Comparison of ENCODE assay signal across 13 mouse cellular contexts in genomic region chr9:4714086-4714485, GRCm38 (mm10).
"Had no signal": no experiment of that assay in that cellular context is flagged by ENCODE, and none has a peak within 500 bp of the region (broad histone marks: within the 10 kb centered on the region; RNA-seq: fewer than 3 reads in every experiment).

No protein-coding gene starts in this region.

- H3K9me3 ChIP-seq: kidney, embryonic 15.5 days; limb, embryonic 10.5 days; midbrain, embryonic 12.5 days; stomach, embryonic 15.5 days had no signal

- H3K27ac ChIP-seq: kidney, embryonic 15.5 days; left cerebral cortex, adult 2 months; limb, embryonic 10.5 days; midbrain, embryonic 12.5 days; stomach, embryonic 15.5 days had no signal

- H3K4me3 ChIP-seq: kidney, embryonic 15.5 days; left cerebral cortex, adult 2 months; limb, embryonic 10.5 days; midbrain, embryonic 12.5 days; stomach, embryonic 15.5 days had no signal

- DNase-seq: kidney, postnatal 14 days; lung, embryonic 14.5 days; lung, postnatal 10 days; lung, postnatal 4 days; right cerebral cortex, postnatal 14 days; thymus, adult 2 months; thymus, postnatal 25 days had no signal

- H3K36me3 ChIP-seq: kidney, embryonic 15.5 days; limb, embryonic 10.5 days; midbrain, embryonic 12.5 days; stomach, embryonic 15.5 days had no signal

- H3K4me1 ChIP-seq: kidney, embryonic 15.5 days; limb, embryonic 10.5 days; midbrain, embryonic 12.5 days; stomach, embryonic 15.5 days had no signal

- H3K4me2 ChIP-seq: kidney, embryonic 15.5 days; liver, embryonic 11.5 days; lung, embryonic 14.5 days; midbrain, embryonic 12.5 days; stomach, embryonic 15.5 days had no signal

- H3K9ac ChIP-seq: kidney, embryonic 15.5 days; lung, embryonic 14.5 days; midbrain, embryonic 12.5 days; stomach, embryonic 15.5 days had no signal

- H3K27me3 ChIP-seq: kidney, embryonic 15.5 days; midbrain, embryonic 12.5 days; stomach, embryonic 15.5 days had no signal
